Mouse (Mus musculus) WW6 (cell line): Measurements from ENCODE around the gene Dpy19l1.

Experiments used
- DNase-seq: peaks from one replicate; pipeline ENCODE4 v3.0.0-alpha.2; 2013; ENCODE audit warnings: low read depth, low spot score

Gene Dpy19l1

DNA sequence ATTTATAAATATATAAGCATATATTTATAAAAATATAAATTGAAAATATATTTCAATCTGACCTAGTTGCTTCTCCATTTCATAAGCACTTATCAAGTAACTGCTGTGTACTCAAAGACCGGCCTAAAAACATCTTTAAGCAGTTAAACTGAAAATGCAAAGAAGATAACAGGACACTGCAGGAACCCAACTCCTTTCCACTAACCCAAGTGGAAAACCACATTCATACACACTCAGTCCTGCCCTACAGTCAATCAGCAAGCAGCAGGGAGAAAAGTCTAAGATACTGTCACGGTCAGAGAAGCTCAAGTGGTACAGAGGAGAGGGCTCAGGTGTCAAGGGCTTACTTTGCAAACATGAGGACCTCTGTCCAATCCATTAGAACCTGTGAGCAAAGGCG, 30.4 kb downstream of the Dpy19l1 start:
- DNase-seq: no peak

GRCm38 (mm10) chr9:24470166-24470565, 32.8 kb downstream of the Dpy19l1 start:
- DNase-seq: no peak

DNA sequence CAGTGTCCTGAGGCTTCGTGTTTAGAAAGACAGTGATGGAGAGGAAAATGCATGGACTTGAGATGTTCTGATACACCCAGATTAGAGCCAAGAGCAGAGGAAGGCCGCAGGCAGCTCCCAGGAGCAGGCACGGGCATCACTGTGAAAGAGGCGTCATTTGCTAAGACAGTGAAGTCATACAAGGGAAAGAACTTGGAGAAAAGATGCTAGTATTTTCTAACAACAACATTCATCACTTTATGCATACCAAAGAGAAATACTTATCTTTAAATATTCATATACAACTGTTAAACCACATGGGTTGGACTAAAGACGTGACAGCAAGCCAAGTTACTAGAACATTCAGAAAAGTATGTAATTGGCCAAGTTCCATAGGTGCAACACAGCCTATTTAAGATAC, 35.8 kb downstream of the Dpy19l1 start:
- no peak for DNase-seq

DNA sequence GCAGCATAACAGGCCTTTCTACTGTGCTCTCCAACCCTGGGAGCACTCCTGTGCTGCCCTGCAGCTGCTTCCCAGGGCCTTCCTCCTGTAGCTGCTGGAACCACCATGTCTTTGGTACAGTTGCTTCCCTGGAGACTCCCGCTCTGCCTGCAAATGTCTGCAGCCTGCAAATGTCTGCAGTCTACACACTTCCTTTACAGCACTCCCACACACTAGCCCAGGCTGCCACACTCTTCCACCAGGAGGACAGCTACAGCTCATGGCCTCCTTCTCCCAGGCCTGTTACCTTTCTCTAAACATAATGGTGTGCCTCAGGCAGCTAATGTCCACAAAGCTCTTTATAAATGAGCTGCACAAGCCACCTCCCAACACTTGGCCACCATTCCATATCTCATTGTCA, 36.3 kb downstream of the Dpy19l1 start:
- DNase-seq: no peak

DNA sequence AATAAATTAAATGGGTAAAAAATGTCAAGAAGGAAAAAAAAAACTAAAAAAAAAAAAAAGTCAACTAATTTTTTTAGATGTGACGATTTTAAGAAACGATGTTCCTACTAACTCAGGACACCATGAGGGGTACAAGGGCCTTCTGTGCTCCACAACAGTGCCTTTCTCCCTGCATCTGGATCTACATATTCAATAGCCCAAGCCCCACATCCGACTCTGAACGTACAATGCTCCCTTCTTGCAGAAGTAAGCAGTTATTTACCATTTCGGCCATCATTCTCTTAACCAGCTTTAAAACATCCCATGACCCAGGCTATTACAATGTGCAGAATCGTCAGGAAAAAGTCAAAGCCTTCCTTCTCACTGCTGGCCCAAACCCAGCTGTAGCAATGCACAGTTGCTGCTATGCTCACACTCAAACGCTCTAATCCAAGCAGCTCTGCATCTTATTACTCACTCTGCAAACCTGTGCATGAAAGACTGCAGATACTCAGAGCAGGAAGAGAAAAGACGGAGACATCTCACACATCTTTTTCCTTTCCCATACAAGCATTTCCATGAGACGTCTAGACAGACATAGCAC, 41.5 kb downstream of the Dpy19l1 start:
- DNase-seq: no peak

DNA sequence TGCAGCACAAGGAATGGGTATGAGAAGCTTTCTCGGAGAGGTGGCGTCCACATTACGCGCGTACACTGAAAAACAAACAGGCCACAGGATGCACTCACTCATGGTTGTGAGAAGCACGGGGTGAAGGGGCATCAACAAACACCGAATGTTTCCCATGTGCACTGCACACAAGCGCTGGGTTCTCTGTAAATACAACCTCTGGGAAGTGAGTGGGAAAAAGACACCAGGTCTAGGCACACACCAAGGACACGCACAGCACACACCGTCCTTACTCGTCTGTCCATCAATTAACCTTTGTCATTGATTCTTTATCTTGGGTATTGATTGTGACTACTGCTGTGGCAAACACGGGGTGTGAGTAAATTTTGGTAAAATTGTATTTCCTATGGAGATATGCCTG, 49.1 kb downstream of the Dpy19l1 start:
- DNase-seq: no peak

- no peak for DNase-seq
Measured at GRCm38 (mm10) chr9:24450976-24451375, 52.0 kb downstream of the Dpy19l1 start.

DNA sequence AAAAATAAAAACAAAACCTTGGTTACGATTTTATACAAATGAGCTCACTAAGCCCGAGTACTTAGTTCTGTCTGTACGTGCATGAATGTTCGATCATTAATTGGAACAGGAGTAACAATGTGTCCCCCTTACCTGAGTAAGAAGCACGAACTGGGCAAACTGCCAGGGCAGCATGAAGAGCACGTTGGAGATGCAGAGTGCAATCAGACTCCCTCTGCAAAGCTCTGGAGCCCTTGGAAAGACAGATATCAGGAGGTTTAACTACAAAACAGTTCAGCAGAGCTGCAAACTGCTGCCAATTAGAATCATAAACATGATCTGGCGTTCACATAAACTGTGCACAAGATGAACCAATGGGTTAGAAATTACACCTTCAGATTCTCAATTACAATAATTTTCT, 52.4 kb downstream of the Dpy19l1 start:
- no peak for DNase-seq

GRCm38 (mm10) chr9:24434901-24435300, 68.0 kb downstream of the Dpy19l1 start:
- no peak for DNase-seq

- DNase-seq: no peak
Measured at GRCm38 (mm10) chr9:24429721-24430120, 73.2 kb downstream of the Dpy19l1 start.

DNA sequence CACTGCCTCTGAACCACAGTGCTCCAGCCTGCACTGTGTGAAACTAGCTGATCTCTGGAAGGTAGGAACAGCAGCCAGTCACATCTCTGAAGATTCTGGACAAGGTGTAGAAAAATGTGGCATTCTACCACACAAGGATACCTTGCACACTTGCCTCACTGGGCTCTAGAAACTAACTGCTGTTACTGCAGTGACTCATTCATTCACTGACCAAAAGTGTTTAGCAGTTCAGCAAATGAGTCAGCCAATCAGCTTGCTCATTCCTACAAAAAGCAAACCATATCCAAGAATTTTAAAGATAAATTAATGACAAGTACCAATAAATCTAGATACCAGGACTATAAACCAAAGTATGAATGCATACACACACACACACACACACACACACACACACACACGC, 77.3 kb downstream of the Dpy19l1 start:
- DNase-seq: no peak

GRCm38 (mm10) chr9:24423241-24423640, 79.7 kb downstream of the Dpy19l1 start:
- no peak for DNase-seq

DNA sequence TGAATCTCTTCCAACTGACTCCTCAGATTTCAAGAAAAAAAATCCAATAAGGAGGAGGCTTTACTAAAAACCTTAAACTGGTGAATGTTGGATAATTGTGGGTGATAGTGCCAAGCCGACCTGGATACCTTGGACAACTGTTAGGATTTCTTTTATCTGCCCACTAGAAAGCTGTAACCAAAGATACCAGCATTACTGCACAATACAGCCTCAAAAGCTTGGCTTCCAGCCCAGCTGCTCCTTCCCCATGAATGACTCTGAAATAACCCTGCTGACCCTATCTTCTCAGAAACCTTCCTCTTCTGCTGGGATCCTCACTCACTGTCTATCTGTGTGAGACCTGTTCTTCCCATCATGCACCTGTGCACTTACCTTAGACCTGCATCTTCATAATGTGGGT, 81.1 kb downstream of the Dpy19l1 start:
- no peak for DNase-seq

DNA sequence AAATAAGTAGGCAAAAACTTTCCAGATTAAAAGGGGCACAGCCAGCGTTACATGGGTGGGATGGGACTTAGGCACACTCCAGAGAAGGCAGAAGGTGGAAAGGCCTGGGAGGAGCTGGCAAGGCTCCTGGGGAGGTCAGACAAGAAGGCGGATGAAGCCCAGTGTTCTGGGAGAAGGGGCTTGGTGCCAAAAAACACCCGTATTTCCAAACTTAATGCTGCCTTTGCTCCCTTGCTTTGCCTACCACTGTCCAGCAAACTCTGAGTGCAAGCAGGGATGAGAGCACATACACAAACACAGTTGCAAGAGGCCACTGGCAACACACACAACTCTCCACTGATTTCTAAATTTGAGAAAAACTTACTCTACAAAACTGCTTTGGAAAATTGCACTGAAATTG, 81.7 kb downstream of the Dpy19l1 start:
- no peak for DNase-seq

GRCm38 (mm10) chr9:24420144-24420543, 82.8 kb downstream of the Dpy19l1 start:
- no peak for DNase-seq

GRCm38 (mm10) chr9:24418281-24418680, 84.7 kb downstream of the Dpy19l1 start:
- DNase-seq: no peak

GRCm38 (mm10) chr9:24411483-24411882, 91.5 kb downstream of the Dpy19l1 start:
- DNase-seq: no peak

DNA sequence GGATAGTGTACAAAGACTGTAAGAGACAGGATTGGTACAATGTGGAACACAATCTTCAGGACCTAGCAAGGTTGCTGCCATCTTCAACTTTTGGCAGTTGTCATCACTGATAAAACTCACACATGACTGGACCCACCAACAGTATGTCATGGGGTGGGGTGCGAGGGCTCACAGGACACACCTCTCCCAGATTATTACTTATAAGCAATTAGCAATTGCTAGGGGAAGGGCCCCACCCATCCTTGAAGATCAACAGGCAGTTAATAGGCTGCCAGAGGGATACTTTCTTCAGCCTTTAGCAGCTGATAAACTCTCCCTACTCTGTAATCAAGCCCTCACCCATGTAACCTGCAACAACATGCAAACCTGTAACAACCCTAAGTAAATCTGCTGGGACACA, 92.5 kb downstream of the Dpy19l1 start:
- no peak for DNase-seq

- DNase-seq: no peak
Measured at GRCm38 (mm10) chr9:24407992-24408391, 94.9 kb downstream of the Dpy19l1 start.

- no peak for DNase-seq
Measured at GRCm38 (mm10) chr9:24394146-24394545, 108.8 kb downstream of the Dpy19l1 start.

- DNase-seq: no peak
Measured at GRCm38 (mm10) chr9:24390807-24391370, 112.1 kb downstream of the Dpy19l1 start.

DNA sequence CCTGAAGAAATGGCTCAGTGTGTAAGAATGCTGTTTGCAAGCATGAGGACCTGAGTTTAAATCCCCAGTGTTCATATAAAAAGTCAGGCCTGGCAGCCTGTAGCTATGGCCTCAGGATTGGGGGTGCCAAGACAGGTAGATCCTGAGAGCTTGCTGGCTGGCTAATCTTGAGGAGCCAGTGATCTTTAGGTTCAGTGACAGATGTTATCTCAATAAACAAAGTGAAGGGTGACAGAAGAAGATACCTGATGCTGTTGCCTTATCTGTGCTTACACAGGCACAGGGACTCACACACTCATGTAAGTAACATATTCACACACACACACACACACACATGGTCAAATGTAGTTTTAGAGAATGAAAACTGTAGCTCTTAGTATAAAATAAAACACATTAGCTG, 115.7 kb downstream of the Dpy19l1 start:
- DNase-seq: no peak

DNA sequence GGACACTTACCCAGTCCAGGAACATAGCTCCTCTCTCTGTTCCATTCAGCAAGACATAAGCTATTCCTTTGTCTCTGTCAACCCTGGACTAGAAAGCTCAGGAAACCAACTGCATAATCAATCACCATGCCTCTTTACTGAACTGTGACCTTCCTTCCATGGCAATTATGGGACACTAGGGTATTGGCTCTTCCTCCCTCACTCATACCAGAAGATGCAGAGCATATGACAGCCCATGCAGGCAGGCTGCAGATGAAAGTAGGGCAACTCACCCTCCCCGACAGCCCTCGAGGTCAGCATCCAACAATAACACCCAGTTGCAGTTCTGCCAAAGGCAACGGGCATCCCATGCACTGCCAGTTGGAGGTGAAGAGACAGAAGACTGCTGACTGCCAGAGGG, 123.6 kb downstream of the Dpy19l1 start:
- no peak for DNase-seq

- no peak for DNase-seq
Measured at GRCm38 (mm10) chr9:24378848-24379247, 124.1 kb downstream of the Dpy19l1 start.
